ENCODE assay signal across 26 mouse cellular contexts in the genomic region with DNA sequence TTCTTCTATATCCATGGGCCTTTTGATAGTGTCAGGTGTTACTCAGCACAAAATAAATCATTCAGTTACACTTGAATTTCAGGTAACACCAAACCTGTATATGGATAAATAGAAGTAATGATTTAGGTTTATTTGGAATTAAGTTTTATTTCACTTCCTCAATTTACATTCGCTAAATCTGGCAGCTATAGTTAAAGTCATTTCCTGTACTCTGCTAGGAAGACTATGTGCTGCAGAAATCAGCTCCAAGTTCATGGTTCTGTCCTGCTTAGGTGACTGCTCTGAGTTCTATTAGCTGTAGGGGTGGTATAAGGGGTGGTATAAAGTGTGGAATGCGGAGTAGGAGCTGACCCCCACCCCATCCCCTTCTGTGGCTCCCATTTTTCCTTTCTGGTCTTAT.
"Had no signal": no experiment of that assay in that cellular context is flagged by ENCODE, and none has a peak within 500 bp of the region (broad histone marks: within the 10 kb centered on the region; RNA-seq: fewer than 3 reads in every experiment).

No protein-coding gene starts in this region.

- H3K36me3 ChIP-seq: heart, embryonic 13.5 days; heart, embryonic 15.5 days; hindbrain, embryonic 10.5 days; hindbrain, embryonic 12.5 days; intestine, embryonic 15.5 days; limb, embryonic 13.5 days; limb, embryonic 15.5 days; liver, embryonic 12.5 days had no signal

- H3K9ac ChIP-seq: heart, embryonic 13.5 days; heart, embryonic 15.5 days; hindbrain, embryonic 12.5 days; hindbrain, embryonic 14.5 days; intestine, embryonic 15.5 days; limb, embryonic 13.5 days; limb, embryonic 15.5 days; liver, embryonic 12.5 days had no signal

- ATAC-seq: hindbrain, embryonic 16.5 days; inflammation-experienced regulatory T-cells, adult 6 months; intestine, embryonic 15.5 days; liver, embryonic 12.5 days had no signal

- H3K9me3 ChIP-seq: heart, embryonic 13.5 days; heart, embryonic 15.5 days; hindbrain, embryonic 10.5 days; hindbrain, embryonic 12.5 days; intestine, embryonic 15.5 days; limb, embryonic 13.5 days; limb, embryonic 15.5 days; liver, embryonic 12.5 days had no signal

- H3K27ac ChIP-seq: heart, adult 2 months; heart, embryonic 13.5 days; heart, embryonic 15.5 days; hindbrain, embryonic 10.5 days; hindbrain, embryonic 12.5 days; hindbrain, embryonic 14.5 days; intestine, embryonic 15.5 days; layer of hippocampus, adult 2 months; left cerebral cortex, adult 2 months; limb, embryonic 13.5 days; limb, embryonic 15.5 days; liver, embryonic 12.5 days had no signal

- DNase-seq: gastrocnemius, postnatal 14 days; gastrocnemius, postnatal 36 days; heart, adult 11 months; heart, adult 2 months; heart, postnatal 14 days; heart, postnatal 36 days; kidney, adult 11 months; kidney, adult 2 months; kidney, postnatal 10 days; kidney, postnatal 25 days; kidney, postnatal 4 days; left cerebral cortex, postnatal 4 days had no signal

- H3K4me1 ChIP-seq: heart, embryonic 15.5 days; hindbrain, embryonic 10.5 days; hindbrain, embryonic 12.5 days; intestine, embryonic 15.5 days; limb, embryonic 13.5 days; limb, embryonic 15.5 days; liver, embryonic 12.5 days had no signal

- H3K27me3 ChIP-seq: heart, embryonic 13.5 days; heart, embryonic 15.5 days; hindbrain, embryonic 12.5 days; intestine, embryonic 15.5 days; limb, embryonic 13.5 days; limb, embryonic 15.5 days; liver, embryonic 12.5 days had no signal

- H3K4me3 ChIP-seq: heart, adult 2 months; heart, embryonic 13.5 days; heart, embryonic 15.5 days; hindbrain, embryonic 10.5 days; hindbrain, embryonic 12.5 days; intestine, embryonic 15.5 days; layer of hippocampus, adult 2 months; left cerebral cortex, adult 2 months; limb, embryonic 13.5 days; limb, embryonic 15.5 days; liver, embryonic 12.5 days had no signal

- H3K4me2 ChIP-seq: heart, embryonic 11.5 days; heart, embryonic 13.5 days; heart, embryonic 15.5 days; hindbrain, embryonic 12.5 days; hindbrain, embryonic 14.5 days; intestine, embryonic 15.5 days; limb, embryonic 13.5 days; limb, embryonic 15.5 days; liver, embryonic 12.5 days had no signal
